Mouse (Mus musculus) lung, postnatal 0 days (tissue): Measurements from ENCODE around the gene Calr3. TPM values are rescaled to one million over a fixed set of nuclear protein-coding genes. Genes with fewer than 3 reads are reported as not detected.

Source experiments
- ATAC-seq: fragments of 200-750 bp; cut with Nextera tagmentation; 2 replicates; pipeline ENCODE4 v1.8.0; 2017; ENCODE audit warnings: moderate library complexity
- DNase-seq: peaks from one replicate; pipeline ENCODE4 v3.0.0-alpha.2; 2016; ENCODE audit warnings: low spot score
- H3K27ac ChIP-seq: fragments of 300-500 bp; sonication (generic); 2 replicates; pipeline ENCODE4 v1.5.1; 2014; ENCODE audit warnings: antibody characterized with exemption, mild to moderate bottlenecking, low read length, mixed read lengths
- H3K27me3 ChIP-seq: fragments of 300-500 bp; sonication (generic); replicated peaks from 2 replicates; pipeline ENCODE4 v1.6.1; 2014; ENCODE audit warnings: low read length, mixed read lengths; ENCODE audit not compliant: insufficient read depth
- H3K36me3 ChIP-seq: fragments of 300-500 bp; sonication (generic); 2 replicates; pipeline ENCODE4 v1.6.1; 2014; ENCODE audit warnings: low read length, mixed read lengths; ENCODE audit not compliant: insufficient read depth
- H3K4me1 ChIP-seq: fragments of 300-500 bp; sonication (generic); 2 replicates; pipeline ENCODE4 v1.6.1; 2014; ENCODE audit warnings: antibody characterized with exemption, low read depth, low read length, mixed read lengths; ENCODE audit not compliant: insufficient read depth
- H3K4me2 ChIP-seq: fragments of 300-500 bp; sonication (generic); replicated peaks from 2 replicates; pipeline ENCODE4 v1.6.1; 2014; ENCODE audit warnings: low read depth, mild to moderate bottlenecking, low read length, moderate library complexity, mixed read lengths
- H3K4me3 ChIP-seq: fragments of 300-500 bp; sonication (generic); 2 replicates; pipeline ENCODE4 v1.5.1; 2014; ENCODE audit warnings: low read depth, low read length
- H3K9ac ChIP-seq: fragments of 300-500 bp; sonication (generic); replicated peaks from 2 replicates; pipeline ENCODE4 v1.6.1; 2014; ENCODE audit warnings: low read depth, mild to moderate bottlenecking
- H3K9me3 ChIP-seq: fragments of 300-500 bp; sonication (generic); 2 replicates; pipeline ENCODE4 v1.6.1; 2016; ENCODE audit warnings: low read length, mixed read lengths
- CTCF ChIP-seq: IDR thresholded peaks from 2 replicates; pipeline ENCODE4 v1.5.1; 2016; ENCODE audit warnings: antibody characterized with exemption, mild to moderate bottlenecking
- EP300 ChIP-seq: IDR thresholded peaks from 2 replicates; pipeline ENCODE4 v1.6.1; 2016; ENCODE audit warnings: antibody characterized with exemption, mild to moderate bottlenecking, control low read depth
- WGBS: fragments of 180-500 bp; shearing (Covaris S2); extraction: QIAGEN DNeasy Blood & Tissue Kit; methylation state at CpG from one replicate; pipeline ENCODE4 v1.1.7; 2014; 5-methylcytosine and 5-hydroxymethylcytosine counted together
- polyA plus RNA-seq: library from polyadenylated mRNA; unstranded; fragments of >200 nt; fragmentation: Nextera tagmentation; extraction: Ambion mirVana; gene quantifications from 2 replicates; pipeline ENCODE4 v1.2.1, GENCODE M21; 2015

The Calr3 gene
- polyA plus RNA-seq, 1 experiment from 2014 or later, result 1.2 TPM

DNA sequence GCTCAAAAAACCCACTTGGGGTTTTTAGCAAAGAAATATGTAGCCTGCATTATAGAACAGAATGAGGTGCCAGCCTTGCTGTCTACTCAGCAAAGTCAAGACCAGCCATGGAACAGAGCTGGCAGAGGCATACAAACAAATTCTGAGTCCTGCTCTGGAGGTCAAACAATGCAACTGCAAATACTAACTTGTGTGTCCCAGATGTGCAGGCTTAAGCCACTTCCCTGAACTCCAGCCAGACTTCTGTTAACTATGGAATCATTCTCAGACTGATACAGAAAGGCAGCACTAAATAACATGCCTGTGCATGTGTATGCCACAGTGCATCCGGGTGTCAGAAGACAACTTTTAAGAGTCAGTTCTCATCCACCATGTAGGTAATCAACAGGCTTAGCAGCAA is 35.8 kb downstream of the Calr3 start:
- Histone ChIP-seq H3K9me3 (no peaks in the 10 kb centered on the region), H3K4me3 (no peak overlapping the region), H3K4me1 (peaks cover 3% of the 10 kb centered on the region; the same call in 1 of the 2 replicates), H3K36me3 (no peaks in the 10 kb centered on the region), H3K27me3 (no peaks in the 10 kb centered on the region), H3K9ac (no peak overlapping the region), H3K4me2 (no peak overlapping the region), H3K27ac (no peak overlapping the region)
- WGBS, result 89% methylated on average over 1 of the region's 1 CpGs
- TF ChIP-seq CTCF, result 0 out of 2 replicates have a peak, but pooled peaks have one; percentile 7
- TF ChIP-seq EP300, result no peak
- DNase-seq (no peak), ATAC-seq (no peak)

- no peaks in the 10 kb centered on the region for H3K4me1 ChIP-seq
- DNase-seq, result no peak
- no peaks in the 10 kb centered on the region for H3K9me3 ChIP-seq
- TF ChIP-seq CTCF (no peak), EP300 (no peak)
- ATAC-seq, result no peak
- WGBS, result 93% methylated on average over 3 of the region's 3 CpGs
- H3K36me3 ChIP-seq, result no peaks in the 10 kb centered on the region; the same call in 1 of the 2 replicates
- H3K9ac ChIP-seq, result no peak overlapping the region
- no peaks in the 10 kb centered on the region for H3K27me3 ChIP-seq
- no peak overlapping the region for H3K27ac ChIP-seq
- no peak overlapping the region for H3K4me3 ChIP-seq
- no peak overlapping the region for H3K4me2 ChIP-seq
These were observed 40.7 kb downstream of the Calr3 start for GRCm38 (mm10) chr8:72402981-72403380.

DNA sequence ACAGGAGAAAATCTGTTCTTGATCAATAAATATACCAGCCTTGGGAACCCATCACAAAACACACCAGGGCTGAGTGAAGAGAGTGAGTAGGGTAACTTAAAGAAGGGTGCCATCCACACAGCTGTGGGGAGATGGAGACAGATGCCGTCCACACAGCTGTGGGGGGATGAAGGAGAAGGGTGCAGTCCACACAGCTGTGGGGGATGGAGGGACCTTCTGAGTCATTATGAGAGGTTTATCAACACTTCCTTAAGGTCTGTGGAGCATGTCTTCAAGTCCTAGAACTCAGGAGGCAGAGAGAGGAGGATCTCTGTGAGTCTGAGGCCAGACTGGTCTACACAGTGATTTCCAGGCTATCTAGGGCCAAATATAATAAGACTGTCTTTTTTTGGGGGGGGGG is 42.3 kb downstream of the Calr3 start:
- ATAC-seq, result no peak
- H3K4me1 ChIP-seq, result no peaks in the 10 kb centered on the region
- no peak overlapping the region for H3K27ac ChIP-seq
- no peak for TF ChIP-seq EP300
- TF ChIP-seq CTCF, result no peak
- WGBS, result 74% methylated on average over 1 of the region's 1 CpGs
- H3K9me3 ChIP-seq, result no peaks in the 10 kb centered on the region
- no peak for DNase-seq
- no peak overlapping the region for H3K4me3 ChIP-seq
- H3K9ac ChIP-seq, result no peak overlapping the region
- H3K27me3 ChIP-seq, result no peaks in the 10 kb centered on the region
- no peak overlapping the region for H3K4me2 ChIP-seq
- H3K36me3 ChIP-seq, result no peaks in the 10 kb centered on the region; the same call in 1 of the 2 replicates

DNA sequence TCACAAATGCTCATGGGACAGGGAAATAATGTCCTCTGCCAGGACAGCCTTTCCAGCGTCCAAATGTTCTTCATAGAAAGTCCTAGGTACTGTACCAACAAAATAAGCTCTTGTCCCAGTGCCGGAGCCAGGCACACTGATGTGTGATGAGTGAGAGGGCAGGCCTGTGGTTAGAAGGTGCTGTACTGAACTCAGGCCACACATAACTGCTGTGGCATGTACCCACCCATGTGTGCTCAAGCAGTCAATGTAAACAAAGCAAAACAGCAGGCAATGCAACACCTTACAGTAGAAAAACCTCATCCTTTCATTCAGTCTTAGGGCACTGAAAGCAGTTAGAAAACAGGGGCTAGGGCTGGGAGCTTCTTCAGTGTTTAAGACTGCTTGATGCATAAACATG is 57.9 kb downstream of the Calr3 start:
- no peaks in the 10 kb centered on the region for H3K4me1 ChIP-seq
- peaks cover 59% of the 10 kb centered on the region; the same call in 1 of the 2 replicates for H3K36me3 ChIP-seq
- TF ChIP-seq EP300, result no peak
- ATAC-seq (no peak; the same call in 1 of the 2 replicates), DNase-seq (no peak)
- 88% methylated on average over 2 of the region's 2 CpGs for WGBS
- no peak overlapping the region for H3K9ac ChIP-seq
- no peak overlapping the region for H3K4me3 ChIP-seq
- no peak overlapping the region for H3K4me2 ChIP-seq
- no peaks in the 10 kb centered on the region for H3K27me3 ChIP-seq
- H3K9me3 ChIP-seq, result no peaks in the 10 kb centered on the region
- H3K27ac ChIP-seq, result no peak overlapping the region

DNA sequence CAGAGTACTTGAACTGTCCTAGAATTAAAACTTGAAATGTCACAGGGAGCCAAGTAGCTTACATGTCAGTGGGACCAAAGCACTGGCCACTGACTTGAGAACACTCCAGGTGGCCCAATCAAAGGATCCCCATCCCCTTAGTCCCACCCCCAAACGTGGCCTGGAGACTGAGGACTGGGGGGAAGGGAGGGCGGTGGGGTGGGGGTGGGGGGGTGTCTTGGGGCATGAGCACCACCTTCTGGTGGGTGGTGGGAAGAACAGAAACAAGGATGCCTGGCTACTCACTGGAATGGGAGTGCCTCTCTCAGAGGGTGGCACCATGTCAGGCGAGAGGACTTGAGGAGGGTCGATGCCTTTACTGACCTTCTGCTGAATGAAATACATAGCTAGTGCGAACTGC is 61.3 kb downstream of the Calr3 start:
- TF ChIP-seq CTCF (peak; percentile 41), EP300 (no peak)
- no peak overlapping the region for H3K9ac ChIP-seq
- H3K4me1 ChIP-seq, result no peaks in the 10 kb centered on the region
- H3K9me3 ChIP-seq, result no peaks in the 10 kb centered on the region
- WGBS, result 58% methylated on average over 5 of the region's 5 CpGs
- DNase-seq (peak; percentile 10), ATAC-seq (peak; percentile 33)
- H3K4me2 ChIP-seq, result no peak overlapping the region
- peaks cover 60% of the 10 kb centered on the region for H3K36me3 ChIP-seq
- H3K4me3 ChIP-seq, result no peak overlapping the region
- H3K27ac ChIP-seq, result no peak overlapping the region
- H3K27me3 ChIP-seq, result no peaks in the 10 kb centered on the region

DNA sequence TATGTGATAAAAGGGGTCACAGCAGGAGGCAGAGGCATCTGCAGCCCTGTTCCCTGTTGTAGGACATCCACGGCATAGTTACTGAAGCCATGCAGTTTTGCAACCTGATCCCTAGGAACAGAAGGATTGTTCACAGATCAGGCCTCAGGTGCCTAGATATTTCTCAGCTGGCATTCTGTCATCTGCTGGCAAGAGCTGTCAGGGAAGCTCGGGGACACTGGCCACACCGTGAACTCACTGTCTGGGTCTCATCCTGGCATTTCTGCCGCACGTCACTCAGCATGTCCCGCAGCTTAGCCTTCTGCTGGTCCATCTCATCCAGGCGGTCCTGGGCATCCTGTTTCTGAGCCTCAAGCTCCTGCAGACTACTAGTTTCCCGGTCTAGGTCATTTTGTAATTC is 63.0 kb downstream of the Calr3 start:
- peaks cover 51% of the 10 kb centered on the region for H3K36me3 ChIP-seq

DNA sequence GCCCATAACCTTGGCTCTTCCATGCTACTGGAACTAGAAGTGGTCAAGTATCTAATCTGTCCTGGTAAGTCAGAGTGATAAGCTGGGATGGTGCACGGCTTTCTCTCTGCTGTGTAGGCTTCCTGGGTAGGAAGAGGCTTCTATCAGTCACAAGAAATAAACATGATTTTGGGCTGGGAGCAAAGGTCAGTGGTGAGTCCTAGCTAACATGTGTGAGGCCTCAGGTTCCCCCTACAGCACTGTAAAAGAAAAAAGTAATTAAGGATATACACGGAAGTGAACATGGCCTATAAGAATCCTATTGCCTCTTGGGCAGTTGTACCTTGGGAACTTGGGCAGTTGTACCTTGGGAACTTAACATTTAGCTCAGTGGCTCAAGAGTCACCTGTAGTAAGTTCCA is 66.8 kb downstream of the Calr3 start:
- Histone ChIP-seq H3K4me2 (no peak overlapping the region), H3K36me3 (peaks cover 36% of the 10 kb centered on the region), H3K9ac (no peak overlapping the region), H3K4me1 (no peaks in the 10 kb centered on the region), H3K9me3 (no peaks in the 10 kb centered on the region), H3K4me3 (no peak overlapping the region), H3K27ac (no peak overlapping the region), H3K27me3 (no peaks in the 10 kb centered on the region)
- TF ChIP-seq CTCF, result no peak
- TF ChIP-seq EP300, result no peak
- ATAC-seq (no peak), DNase-seq (no peak)
- WGBS, result 82% methylated on average over 2 of the region's 2 CpGs

More for the DNA sequence above, 63.0 kb downstream of the Calr3 start:
- WGBS, result 89% methylated on average over 8 of the region's 8 CpGs
- Histone ChIP-seq H3K27ac (no peak overlapping the region), H3K4me3 (no peak overlapping the region), H3K4me2 (no peak overlapping the region), H3K4me1 (no peaks in the 10 kb centered on the region), H3K27me3 (no peaks in the 10 kb centered on the region), H3K9me3 (no peaks in the 10 kb centered on the region), H3K9ac (no peak overlapping the region)
- no peak for DNase-seq
- ATAC-seq, result no peak
- TF ChIP-seq EP300 (no peak), CTCF (no peak)
